Mouse (Mus musculus): ENCODE measurements around the gene Fstl4. TPM values are rescaled to one million over a fixed set of nuclear protein-coding genes. Genes with fewer than 3 reads are reported as not detected.

Fstl4 gene
- 2.9 TPM in 2 replicates for polyA plus RNA-seq (2014; fragmentation: Nextera tagmentation; extraction: Ambion mirVana)

DNA sequence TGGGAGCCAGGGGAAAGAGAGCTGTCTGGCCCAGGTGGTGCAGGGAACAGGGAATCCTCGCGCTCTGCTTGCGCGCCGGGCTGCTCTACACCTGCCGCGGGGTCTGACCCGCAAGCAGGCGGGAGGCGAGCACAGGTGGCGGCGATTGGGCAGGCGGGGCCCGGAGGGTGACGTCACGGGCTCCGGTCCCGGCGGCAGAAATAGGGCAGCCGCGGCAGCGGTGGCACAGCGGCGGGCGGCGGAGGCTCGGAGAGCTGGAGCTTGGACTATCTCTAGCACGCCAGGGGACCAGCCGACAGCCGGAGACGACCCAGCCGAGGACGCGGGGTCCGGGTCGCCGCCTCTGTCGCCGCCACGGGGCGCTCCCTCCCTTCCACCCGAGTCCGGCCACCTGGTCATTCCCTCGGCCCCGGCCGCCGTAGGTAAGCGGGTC, at the start of gene Fstl4:
Gene Fstl4 (plus strand): TSS at position 174 of the 433 bp plus-strand sequence.
- H3K4me1 ChIP-seq (ENCODE audit: control insufficient read depth, insufficient read depth, low read length) = peaks cover 9% of the 10 kb centered on the region; the same call in 1 of the 2 replicates
- DNase-seq (ENCODE audit: low spot score) (peak; percentile 25), ATAC-seq (ENCODE audit: low read depth) (peak; percentile 56; the same call in 1 of the 2 replicates)
- H3K27me3 ChIP-seq (replicated peaks; ENCODE audit: control insufficient read depth, insufficient read depth, low read length) = peaks cover 57% of the 10 kb centered on the region
- H3K9ac ChIP-seq (ENCODE audit: low read depth, low read length) = peak within 1 kb of the TSS; percentile 59
- H3K27ac ChIP-seq (replicated peaks; ENCODE audit: low read depth, low read length) = no peak within 1 kb of the TSS
- H3K4me3 ChIP-seq (ENCODE audit: low read depth, low read length) = peak within 1 kb of the TSS; percentile 53
- no peaks in the 10 kb centered on the region for H3K9me3 ChIP-seq (ENCODE audit: control insufficient read depth, low read length)
- 0% methylated on average over 3 of the region's 48 CpGs for WGBS
- peak within 1 kb of the TSS; percentile 99 for H3K4me2 ChIP-seq (ENCODE audit: low read depth, low read length)
- H3K36me3 ChIP-seq (ENCODE audit: control insufficient read depth, insufficient read depth, low read length) = no peaks in the 10 kb centered on the region

GRCm38 (mm10) chr11:52718570-52718969, 45.9 kb upstream of the Fstl4 start:
- H3K4me1 ChIP-seq (ENCODE audit: control insufficient read depth, insufficient read depth, low read length) = no peaks in the 10 kb centered on the region
- 63% methylated on average over 1 of the region's 1 CpGs for WGBS
- no peak overlapping the region for H3K27ac ChIP-seq (replicated peaks; ENCODE audit: low read depth, low read length)
- H3K36me3 ChIP-seq (ENCODE audit: control insufficient read depth, insufficient read depth, low read length) = no peaks in the 10 kb centered on the region
- no peaks in the 10 kb centered on the region for H3K27me3 ChIP-seq (replicated peaks; ENCODE audit: control insufficient read depth, insufficient read depth, low read length)
- DNase-seq (ENCODE audit: low spot score) (no peak), ATAC-seq (ENCODE audit: low read depth) (no peak)
- H3K9ac ChIP-seq (ENCODE audit: low read depth, low read length) = no peak overlapping the region
- H3K9me3 ChIP-seq (ENCODE audit: control insufficient read depth, low read length) = no peaks in the 10 kb centered on the region
- no peak overlapping the region for H3K4me2 ChIP-seq (ENCODE audit: low read depth, low read length)
- no peak overlapping the region for H3K4me3 ChIP-seq (ENCODE audit: low read depth, low read length)

GRCm38 (mm10) chr11:52721087-52721486, 43.3 kb upstream of the Fstl4 start:
- Histone ChIP-seq H3K4me3 (ENCODE audit: low read depth, low read length) (no peak overlapping the region), H3K4me2 (ENCODE audit: low read depth, low read length) (no peak overlapping the region), H3K4me1 (ENCODE audit: control insufficient read depth, insufficient read depth, low read length) (no peaks in the 10 kb centered on the region), H3K9ac (ENCODE audit: low read depth, low read length) (no peak overlapping the region), H3K36me3 (ENCODE audit: control insufficient read depth, insufficient read depth, low read length) (no peaks in the 10 kb centered on the region), H3K27me3 (replicated peaks; ENCODE audit: control insufficient read depth, insufficient read depth, low read length) (no peaks in the 10 kb centered on the region), H3K27ac (replicated peaks; ENCODE audit: low read depth, low read length) (no peak overlapping the region), H3K9me3 (ENCODE audit: control insufficient read depth, low read length) (no peaks in the 10 kb centered on the region)
- DNase-seq (ENCODE audit: low spot score) = no peak
- 64% methylated on average over 6 of the region's 6 CpGs for WGBS
- ATAC-seq (ENCODE audit: low read depth) = no peak

GRCm38 (mm10) chr11:52722706-52723105, 41.7 kb upstream of the Fstl4 start:
- 84% methylated on average over 4 of the region's 4 CpGs for WGBS
- Histone ChIP-seq H3K27me3 (replicated peaks; ENCODE audit: control insufficient read depth, insufficient read depth, low read length) (no peaks in the 10 kb centered on the region), H3K27ac (replicated peaks; ENCODE audit: low read depth, low read length) (no peak overlapping the region), H3K9me3 (ENCODE audit: control insufficient read depth, low read length) (no peaks in the 10 kb centered on the region), H3K36me3 (ENCODE audit: control insufficient read depth, insufficient read depth, low read length) (no peaks in the 10 kb centered on the region), H3K4me1 (ENCODE audit: control insufficient read depth, insufficient read depth, low read length) (no peaks in the 10 kb centered on the region), H3K9ac (ENCODE audit: low read depth, low read length) (no peak overlapping the region), H3K4me3 (ENCODE audit: low read depth, low read length) (no peak overlapping the region), H3K4me2 (ENCODE audit: low read depth, low read length) (no peak overlapping the region)
- DNase-seq (ENCODE audit: low spot score) (no peak), ATAC-seq (ENCODE audit: low read depth) (no peak)

- Histone ChIP-seq H3K9ac (ENCODE audit: low read depth, low read length) (no peak overlapping the region), H3K4me1 (ENCODE audit: control insufficient read depth, insufficient read depth, low read length) (no peaks in the 10 kb centered on the region), H3K27me3 (replicated peaks; ENCODE audit: control insufficient read depth, insufficient read depth, low read length) (no peaks in the 10 kb centered on the region), H3K4me3 (ENCODE audit: low read depth, low read length) (no peak overlapping the region), H3K27ac (replicated peaks; ENCODE audit: low read depth, low read length) (no peak overlapping the region), H3K36me3 (ENCODE audit: control insufficient read depth, insufficient read depth, low read length) (no peaks in the 10 kb centered on the region), H3K9me3 (ENCODE audit: control insufficient read depth, low read length) (no peaks in the 10 kb centered on the region), H3K4me2 (ENCODE audit: low read depth, low read length) (no peak overlapping the region)
- ATAC-seq (ENCODE audit: low read depth) (no peak), DNase-seq (ENCODE audit: low spot score) (no peak)
- WGBS = 100% methylated on average over 1 of the region's 1 CpGs
Observed at GRCm38 (mm10) chr11:52726001-52726400, 38.4 kb upstream of the Fstl4 start.

DNA sequence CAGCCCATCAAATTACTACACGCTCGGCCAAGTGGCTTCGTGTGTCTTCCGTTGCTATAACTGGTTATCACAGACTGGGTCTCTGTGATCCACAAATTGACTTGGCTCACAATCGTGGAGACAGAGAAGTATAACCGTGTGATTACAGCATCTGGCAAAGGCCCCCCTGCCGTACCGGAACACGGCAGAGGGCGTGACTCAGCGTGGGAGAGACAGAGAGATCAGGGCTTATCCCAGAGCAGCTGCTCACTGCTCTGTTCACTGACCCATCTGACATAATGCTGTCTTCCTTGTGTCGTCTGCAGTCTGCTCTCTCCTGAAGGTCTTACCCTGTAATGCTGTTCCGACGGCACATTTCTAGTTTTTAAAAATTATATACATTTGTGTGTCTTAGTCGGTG, 36.0 kb upstream of the Fstl4 start:
- Histone ChIP-seq H3K27ac (replicated peaks; ENCODE audit: low read depth, low read length) (no peak overlapping the region), H3K9me3 (ENCODE audit: control insufficient read depth, low read length) (no peaks in the 10 kb centered on the region), H3K4me3 (ENCODE audit: low read depth, low read length) (no peak overlapping the region), H3K27me3 (replicated peaks; ENCODE audit: control insufficient read depth, insufficient read depth, low read length) (no peaks in the 10 kb centered on the region), H3K9ac (ENCODE audit: low read depth, low read length) (no peak overlapping the region), H3K36me3 (ENCODE audit: control insufficient read depth, insufficient read depth, low read length) (no peaks in the 10 kb centered on the region), H3K4me1 (ENCODE audit: control insufficient read depth, insufficient read depth, low read length) (no peaks in the 10 kb centered on the region), H3K4me2 (ENCODE audit: low read depth, low read length) (no peak overlapping the region)
- peak; percentile 22 for DNase-seq (ENCODE audit: low spot score)
- WGBS = 75% methylated on average over 15 of the region's 15 CpGs
- no peak for ATAC-seq (ENCODE audit: low read depth)

- no peak overlapping the region for H3K4me3 ChIP-seq (ENCODE audit: low read depth, low read length)
- 75% methylated on average over 5 of the region's 5 CpGs for WGBS
- no peak overlapping the region for H3K27ac ChIP-seq (replicated peaks; ENCODE audit: low read depth, low read length)
- DNase-seq (ENCODE audit: low spot score) = no peak
- no peak overlapping the region for H3K9ac ChIP-seq (ENCODE audit: low read depth, low read length)
- H3K9me3 ChIP-seq (ENCODE audit: control insufficient read depth, low read length) = no peaks in the 10 kb centered on the region
- no peaks in the 10 kb centered on the region for H3K27me3 ChIP-seq (replicated peaks; ENCODE audit: control insufficient read depth, insufficient read depth, low read length)
- H3K4me2 ChIP-seq (ENCODE audit: low read depth, low read length) = no peak overlapping the region
- no peak for ATAC-seq (ENCODE audit: low read depth)
- H3K36me3 ChIP-seq (ENCODE audit: control insufficient read depth, insufficient read depth, low read length) = no peaks in the 10 kb centered on the region
- H3K4me1 ChIP-seq (ENCODE audit: control insufficient read depth, insufficient read depth, low read length) = no peaks in the 10 kb centered on the region
Observed at GRCm38 (mm10) chr11:52729890-52730289, 34.5 kb upstream of the Fstl4 start.

DNA sequence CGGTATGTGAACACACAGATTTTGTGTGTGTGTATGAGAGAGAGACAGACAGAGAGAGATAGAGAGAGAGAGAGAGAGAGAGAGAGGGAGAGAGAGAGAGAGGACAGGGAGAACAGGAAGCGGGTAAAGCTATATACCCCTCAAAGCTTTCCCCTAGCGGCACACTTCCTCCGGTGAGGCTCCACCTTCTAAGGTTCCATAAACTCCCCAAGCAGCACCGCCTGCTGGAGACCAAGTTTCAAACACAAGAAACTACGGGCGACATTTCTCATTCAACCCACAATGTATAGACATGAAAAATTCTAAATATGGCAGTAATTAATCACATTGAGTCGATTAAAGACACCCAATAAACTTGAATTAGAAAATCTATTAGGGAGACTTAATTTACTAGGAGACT, 32.5 kb upstream of the Fstl4 start:
- H3K9ac ChIP-seq (ENCODE audit: low read depth, low read length) = no peak overlapping the region
- no peaks in the 10 kb centered on the region for H3K4me1 ChIP-seq (ENCODE audit: control insufficient read depth, insufficient read depth, low read length)
- no peak overlapping the region for H3K27ac ChIP-seq (replicated peaks; ENCODE audit: low read depth, low read length)
- no peak for ATAC-seq (ENCODE audit: low read depth)
- H3K4me3 ChIP-seq (ENCODE audit: low read depth, low read length) = no peak overlapping the region
- H3K27me3 ChIP-seq (replicated peaks; ENCODE audit: control insufficient read depth, insufficient read depth, low read length) = no peaks in the 10 kb centered on the region
- H3K9me3 ChIP-seq (ENCODE audit: control insufficient read depth, low read length) = no peaks in the 10 kb centered on the region
- DNase-seq (ENCODE audit: low spot score) = no peak
- H3K36me3 ChIP-seq (ENCODE audit: control insufficient read depth, insufficient read depth, low read length) = no peaks in the 10 kb centered on the region
- no peak overlapping the region for H3K4me2 ChIP-seq (ENCODE audit: low read depth, low read length)
- WGBS = 49% methylated on average over 8 of the region's 8 CpGs

GRCm38 (mm10) chr11:52734493-52735195, 29.8 kb upstream of the Fstl4 start:
- H3K9me3 ChIP-seq (ENCODE audit: control insufficient read depth, low read length) = no peaks in the 10 kb centered on the region
- H3K27me3 ChIP-seq (replicated peaks; ENCODE audit: control insufficient read depth, insufficient read depth, low read length) = no peaks in the 10 kb centered on the region
- ATAC-seq (ENCODE audit: low read depth) (no peak), DNase-seq (ENCODE audit: low spot score) (no peak)
- H3K36me3 ChIP-seq (ENCODE audit: control insufficient read depth, insufficient read depth, low read length) = no peaks in the 10 kb centered on the region
- 85% methylated on average over 6 of the region's 6 CpGs for WGBS
- H3K9ac ChIP-seq (ENCODE audit: low read depth, low read length) = no peak overlapping the region
- H3K27ac ChIP-seq (replicated peaks; ENCODE audit: low read depth, low read length) = no peak overlapping the region
- H3K4me2 ChIP-seq (ENCODE audit: low read depth, low read length) = no peak overlapping the region
- H3K4me3 ChIP-seq (ENCODE audit: low read depth, low read length) = no peak overlapping the region
- no peaks in the 10 kb centered on the region for H3K4me1 ChIP-seq (ENCODE audit: control insufficient read depth, insufficient read depth, low read length)

Data from embryonic facial prominence, embryonic 14.5 days (tissue).